Mouse (Mus musculus): ENCODE measurements at regions not wholly inside any gene's neighbourhood (a gene's known extent, or its start where the extent isn't known, plus 50 kb on each side); places are given as distances from the start of the nearest gene placed in this dataset.

GRCm38 (mm10) chr14:76822766-76823325 is 213.7 kb upstream of the Ccdc122 start:
- no peak for DNase-seq (ENCODE audit: low spot score in 2 of 2)

- DNase-seq (ENCODE audit: low spot score in 2 of 2), result no peak
Observed at GRCm38 (mm10) chr14:76821892-76822291, 214.7 kb upstream of the Ccdc122 start.

GRCm38 (mm10) chr14:76821484-76821883 is 215.1 kb upstream of the Ccdc122 start:
- no peak for DNase-seq (ENCODE audit: low spot score in 2 of 2)

- no peak for DNase-seq (ENCODE audit: low spot score in 2 of 2)
Observed at GRCm38 (mm10) chr14:76820989-76821388, 215.6 kb upstream of the Ccdc122 start.

GRCm38 (mm10) chr14:76819690-76820089 is 216.9 kb upstream of the Ccdc122 start:
- no peak for DNase-seq (ENCODE audit: low spot score in 2 of 2)

GRCm38 (mm10) chr14:76818256-76819010 is 218.1 kb upstream of the Ccdc122 start:
- no peak for DNase-seq (ENCODE audit: low spot score in 2 of 2)

- no peak for DNase-seq (ENCODE audit: low spot score in 2 of 2)
Observed at GRCm38 (mm10) chr14:76817189-76817772, 219.3 kb upstream of the Ccdc122 start.

- no peak for DNase-seq (ENCODE audit: low spot score in 2 of 2)
Observed at GRCm38 (mm10) chr14:76816666-76817065, 219.9 kb upstream of the Ccdc122 start.

- DNase-seq (ENCODE audit: low spot score in 2 of 2), result no peak
Observed at GRCm38 (mm10) chr14:76812155-76812875, 224.3 kb upstream of the Ccdc122 start.

- no peak for DNase-seq (ENCODE audit: low spot score in 2 of 2)
Observed at GRCm38 (mm10) chr14:76810697-76811589, 225.6 kb upstream of the Ccdc122 start.

GRCm38 (mm10) chr14:76810041-76810440 is 226.5 kb upstream of the Ccdc122 start:
- DNase-seq (ENCODE audit: low spot score in 2 of 2), result no peak

GRCm38 (mm10) chr14:76809411-76809810 is 227.2 kb upstream of the Ccdc122 start:
- no peak for DNase-seq (ENCODE audit: low spot score in 2 of 2)

GRCm38 (mm10) chr14:76805151-76805785 is 231.3 kb upstream of the Ccdc122 start:
- no peak for DNase-seq (ENCODE audit: low spot score in 2 of 2)

- DNase-seq (ENCODE audit: low spot score in 2 of 2), result no peak
Observed at GRCm38 (mm10) chr14:76804447-76805150, 232.0 kb upstream of the Ccdc122 start.

GRCm38 (mm10) chr14:76800181-76800580 is 236.4 kb upstream of the Ccdc122 start:
- DNase-seq (ENCODE audit: low spot score in 2 of 2), result no peak

- DNase-seq (ENCODE audit: low spot score in 2 of 2), result no peak
Observed at GRCm38 (mm10) chr14:76799741-76800140, 236.8 kb upstream of the Ccdc122 start.

- DNase-seq (ENCODE audit: low spot score in 2 of 2), result no peak
Observed at GRCm38 (mm10) chr14:76798925-76799428, 237.6 kb upstream of the Ccdc122 start.

- DNase-seq (ENCODE audit: low spot score in 2 of 2), result no peak
Observed at GRCm38 (mm10) chr14:76798488-76798887, 238.1 kb upstream of the Ccdc122 start.

GRCm38 (mm10) chr14:76797518-76797917 is 239.1 kb upstream of the Ccdc122 start:
- DNase-seq (ENCODE audit: low spot score in 2 of 2), result no peak
